ENCODE assay signal across 9 mouse cellular contexts in genomic region chr16:90676920-90677574, GRCm38 (mm10). TPM values are rescaled to one million over a fixed set of nuclear protein-coding genes. Genes with fewer than 3 reads are reported as not detected.
A peak's percentile ranks its signal among the peaks of the same experiment; 100 is the strongest.
DNase-seq lines count a peak whose midpoint lies in the region; ATAC-seq and TF ChIP-seq lines count a peak whose summit lies in the region.
"Had no signal": no experiment of that assay in that cellular context is flagged by ENCODE, and none has a peak within 500 bp of the region (broad histone marks: within the 10 kb centered on the region; RNA-seq: fewer than 3 reads in every experiment).

No protein-coding gene starts in this region.

- H3K4me1 ChIP-seq in bone marrow, adult 2 months (ENCODE audit: control insufficient read depth, insufficient read depth, low read length), result peaks cover 1% of the 10 kb centered on the region
- H3K4me1 ChIP-seq in midbrain, embryonic 16.5 days (ENCODE audit: control insufficient read depth, insufficient read depth, low read length), result no peaks in the 10 kb centered on the region

- no peak overlapping the region for H3K9ac ChIP-seq in midbrain, embryonic 16.5 days (ENCODE audit: low read depth, low read length)

- peak; percentile 24 to 55 for DNase-seq in left cerebral cortex, postnatal 14 days (ENCODE audit: low spot score in 2 of 2)
- DNase-seq in left cerebral cortex, adult 9 months (ENCODE audit: low spot score in 2 of 2), result no peak
- peak; percentile 57 to 61 for DNase-seq in heart, postnatal 14 days
- DNase-seq in lung, postnatal 36 days, result peak; percentile 63
- DNase-seq in layer of hippocampus, postnatal 25 days (ENCODE audit: extremely low spot score in 1 of 2, low spot score in 1 of 2), result no peak

- WGBS in bone marrow, adult 2 months, result 2% methylated on average over 20 of the region's 20 CpGs
- WGBS in midbrain, embryonic 16.5 days, result 90% methylated on average over 20 of the region's 20 CpGs

- no peak for TF ChIP-seq POLR2A in bone marrow, adult 2 months (IDR thresholded peaks at IDR 0.05; ENCODE audit: borderline replicate concordance, control insufficient read depth, low read depth, low read length)

- H3K4me2 ChIP-seq in midbrain, embryonic 16.5 days (ENCODE audit: low read length), result no peak overlapping the region

- H3K27ac ChIP-seq in bone marrow, adult 2 months (ENCODE audit: control insufficient read depth, insufficient read depth, low read depth, low read length, poor library complexity), result peak overlapping the region; percentile 36; the same call in 1 of the 2 replicates
- H3K27ac ChIP-seq in midbrain, embryonic 16.5 days (ENCODE audit: low read length), result no peak overlapping the region

- TF ChIP-seq CTCF in bone marrow, adult 2 months (IDR thresholded peaks at IDR 0.05; ENCODE audit: control insufficient read depth, insufficient read depth, low read length), result no peak

- H3K4me3 ChIP-seq in bone marrow, adult 2 months (replicated peaks; ENCODE audit: control insufficient read depth, low read depth, low read length), result no peak overlapping the region
- H3K4me3 ChIP-seq in midbrain, embryonic 16.5 days (ENCODE audit: low read depth, low read length), result no peak overlapping the region
- H3K4me3 ChIP-seq: erythroblast, embryonic 14.5 days had no signal

- H3K9me3 ChIP-seq in midbrain, embryonic 16.5 days (replicated peaks; ENCODE audit: control insufficient read depth, low read length, poor library complexity, severe bottlenecking), result no peaks in the 10 kb centered on the region

- H3K36me3 ChIP-seq in midbrain, embryonic 16.5 days (ENCODE audit: control insufficient read depth, insufficient read depth, low read length), result no peaks in the 10 kb centered on the region

- intact Hi-C loops in left cerebral cortex, postnatal 14 days (cut with DNase I), result no loop called here
- intact Hi-C loops in heart, postnatal 14 days (cut with DNase I), result no loop called here

- H3K27me3 ChIP-seq in midbrain, embryonic 16.5 days (ENCODE audit: control insufficient read depth, insufficient read depth, low read depth, low read length), result no peaks in the 10 kb centered on the region

- no peak for ATAC-seq in midbrain, embryonic 16.5 days
- ATAC-seq in erythroid progenitor cell, adult 5-6 weeks (replicated peaks; ENCODE audit: low FRiP score, poor library complexity, severe bottlenecking), result no peak

RNA-seq across cellular contexts. Expression of gene Mis18a, which starts 50.2 kb away (rescaled TPM):
- total RNA-seq in left cerebral cortex, postnatal 14 days (2021), result 1 to 10 TPM; 6.1 to 8.4 TPM
- 20.3 and 21.8 TPM in 2 replicates for polyA plus RNA-seq in bone marrow, adult 2 months (2011; ENCODE audit: insufficient read depth, insufficient read length, low replicate concordance, missing spikeins)
- total RNA-seq in heart, postnatal 14 days (2021), result 1 to 10 TPM; 4.6 to 5.7 TPM
- 26.6 and 28.4 TPM in 2 replicates for polyA plus RNA-seq in midbrain, embryonic 16.5 days (2015; fragmentation: Nextera tagmentation; extraction: Ambion mirVana)
- 1 to 10 TPM; 7.1 to 9.0 TPM for total RNA-seq in layer of hippocampus, postnatal 25 days (2021)
- 40.4 and 43.6 TPM in 2 replicates for total RNA-seq in erythroid progenitor cell, adult 5-6 weeks (2015; ENCODE audit: low replicate concordance)
- 8.9 and 25.4 TPM in 2 replicates for total RNA-seq in erythroid progenitor cell, adult 5-6 weeks (2017; ENCODE audit: low replicate concordance)

Comparison
In these comparisons a context has a peak if more than half of its experiments do, and no peak if none do; other contexts are left out.
1. DNase-seq: peak in left cerebral cortex, postnatal 14 days (2 of 2), heart, postnatal 14 days (2 of 2) and lung, postnatal 36 days (single experiment); none in left cerebral cortex, adult 9 months (0 of 2) and layer of hippocampus, postnatal 25 days (0 of 2).